8 mouse cellular contexts compared by ENCODE assay signal in the genomic region with DNA sequence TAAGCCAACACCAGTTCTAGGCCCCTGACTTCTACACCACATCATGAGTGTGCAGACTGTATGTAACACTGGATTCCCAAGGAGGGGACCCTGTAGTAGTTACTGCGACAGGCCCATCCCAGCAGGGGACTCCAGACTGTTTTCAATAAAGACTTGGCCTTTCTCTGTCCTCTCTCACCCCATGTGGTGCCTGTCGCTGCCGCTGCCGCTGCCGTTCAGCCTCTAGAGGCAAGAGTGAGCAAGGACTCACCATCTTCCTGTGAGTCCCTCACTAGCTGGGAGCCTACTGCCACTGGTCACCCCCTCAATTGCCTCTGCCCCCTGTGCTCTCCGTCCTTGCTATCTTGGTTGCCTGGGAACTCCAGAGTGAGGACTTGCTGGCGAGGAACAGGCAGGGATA. TPM values are rescaled to one million over a fixed set of nuclear protein-coding genes. Genes with fewer than 3 reads are reported as not detected.
DNase-seq lines count a peak whose midpoint lies in the region; ATAC-seq and TF ChIP-seq lines count a peak whose summit lies in the region.

No protein-coding gene starts in this region.

- in situ Hi-C loops in CH12.LX (cut with MboI; ENCODE audit: low pct_ligation_motif_present, low pct_unique_long_range_greater_than_20kb, low sequenced_read_pairs), result loop anchor here (10.0 kb wide), 1 partner anchor 474 kb away; no protein-coding TSS in a partner anchor

- TF ChIP-seq RAD21 in CH12.LX (IDR thresholded peaks at IDR 0.05; ENCODE audit: low read depth, low read length), result no peak; the same call in none of the 2 replicates

- no peak for DNase-seq in frontal cortex, adult 2 months (ENCODE audit: extremely low spot score in 1 of 2, low spot score in 1 of 2)
- DNase-seq in CH12.LX (ENCODE audit: extremely low read depth), result peak; percentile 23
- DNase-seq in forebrain, embryonic 11.5 days (ENCODE audit: low spot score), result no peak
- peak; percentile 67 for DNase-seq in midbrain, embryonic 10.5 days (ENCODE audit: low spot score)
- no peak for DNase-seq in urinary bladder, adult 2 months (ENCODE audit: low spot score)
- DNase-seq in cerebellum, adult 11 months, result no peak
- no peak for DNase-seq in frontal cortex, postnatal 14 days (ENCODE audit: low spot score in 2 of 2)

- no peak for TF ChIP-seq POLR2A in CH12.LX (IDR thresholded peaks at IDR 0.05; ENCODE audit: low read depth, low read length)

- H3K4me2 ChIP-seq in CH12.LX (ENCODE audit: insufficient read depth, low read depth, poor library complexity, severe bottlenecking), result peak overlapping the region; percentile 17; the same call in 1 of the 2 replicates
- H3K4me2 ChIP-seq in forebrain, embryonic 11.5 days (ENCODE audit: low read depth, low read length, severe bottlenecking), result peak overlapping the region; percentile 80

- H3K79me2 ChIP-seq in CH12.LX (replicated peaks; ENCODE audit: control insufficient read depth, extremely low read depth, insufficient read depth, poor library complexity, severe bottlenecking), result peaks cover 9% of the 10 kb centered on the region; the same call in 1 of the 2 replicates

- dilution Hi-C loops in CH12.LX (cut with MboI; ENCODE audit: extremely low pct_ligation_motif_present, extremely low pct_unique_long_range_greater_than_20kb, low sequenced_read_pairs), result no loop called here

- no peak overlapping the region for H3K4me3 ChIP-seq in CH12.LX (replicated peaks in 1 of 3; ENCODE audit: low read depth in 2 of 3, low read length in 2 of 3, poor library complexity in 1 of 3)
- H3K4me3 ChIP-seq in forebrain, embryonic 11.5 days (ENCODE audit: low read depth, low read length), result peak overlapping the region; percentile 2; the same call in 1 of the 2 replicates
- H3K4me3 ChIP-seq in midbrain, embryonic 10.5 days, result peak overlapping the region; percentile 89

- TF ChIP-seq CTCF in CH12.LX (conservative IDR thresholded peaks at IDR 0.05 in 1 of 2, IDR thresholded peaks at IDR 0.05 in 1 of 2; ENCODE audit: low read depth in 2 of 2, low read length in 2 of 2), result peak in 1 of 2 experiments; percentile 54; a peak in 2 of 4 replicates

- 0 out of 2 replicates have a peak, but pooled peaks have one; percentile 28 for ATAC-seq in frontal cortex, adult (ENCODE audit: low TSS enrichment)
- ATAC-seq in forebrain, embryonic 11.5 days (replicated peaks; ENCODE audit: low FRiP score), result no peak; the same call in 1 of the 2 replicates

- 8% methylated on average over 7 of the region's 7 CpGs for WGBS in forebrain, embryonic 11.5 days
- WGBS in midbrain, embryonic 10.5 days, result 8% methylated on average over 7 of the region's 7 CpGs

- no peak for TF ChIP-seq EP300 in CH12.LX (IDR thresholded peaks at IDR 0.05; ENCODE audit: low read length)

- H3K36me3 ChIP-seq in CH12.LX (replicated peaks in 1 of 2; ENCODE audit: control insufficient read depth in 1 of 2, insufficient read depth in 1 of 2, low read length in 1 of 2), result peaks cover 10 to 87% of the 10 kb centered on the region in 2 experiments
- peaks cover 15% of the 10 kb centered on the region for H3K36me3 ChIP-seq in forebrain, embryonic 11.5 days (ENCODE audit: control insufficient read depth, insufficient read depth, low read length)
- peaks cover 95% of the 10 kb centered on the region for H3K36me3 ChIP-seq in midbrain, embryonic 10.5 days

- peak overlapping the region; percentile 48 for H3K27ac ChIP-seq in CH12.LX (ENCODE audit: insufficient read depth, low read depth)
- 0 out of 2 replicates have a peak overlapping the region, but pooled peaks have one; percentile 25 for H3K27ac ChIP-seq in forebrain, embryonic 11.5 days (ENCODE audit: low read depth, low read length)
- H3K27ac ChIP-seq in midbrain, embryonic 10.5 days (replicated peaks), result peak overlapping the region; percentile 80

- H3K9ac ChIP-seq in CH12.LX (ENCODE audit: insufficient read depth, low read depth), result no peak overlapping the region
- 0 out of 2 replicates have a peak overlapping the region, but pooled peaks have one; percentile 23 for H3K9ac ChIP-seq in forebrain, embryonic 11.5 days (ENCODE audit: low read length)

- peaks cover 33 to 78% of the 10 kb centered on the region in 2 experiments for H3K4me1 ChIP-seq in CH12.LX (ENCODE audit: control insufficient read depth in 1 of 2, insufficient read depth in 2 of 2)
- H3K4me1 ChIP-seq in forebrain, embryonic 11.5 days (replicated peaks; ENCODE audit: control insufficient read depth, insufficient read depth, low read length), result peaks cover 64% of the 10 kb centered on the region
- H3K4me1 ChIP-seq in midbrain, embryonic 10.5 days, result peaks cover 100% of the 10 kb centered on the region

- no peaks in the 10 kb centered on the region for H3K9me3 ChIP-seq in CH12.LX (replicated peaks; ENCODE audit: low read length)
- no peaks in the 10 kb centered on the region; the same call in 1 of the 2 replicates for H3K9me3 ChIP-seq in forebrain, embryonic 11.5 days (ENCODE audit: control insufficient read depth, low read length)
- H3K9me3 ChIP-seq in midbrain, embryonic 10.5 days (replicated peaks), result peaks cover 6% of the 10 kb centered on the region; the same call in 1 of the 2 replicates

- H3K27me3 ChIP-seq in CH12.LX (replicated peaks), result no peaks in the 10 kb centered on the region
- no peaks in the 10 kb centered on the region for H3K27me3 ChIP-seq in forebrain, embryonic 11.5 days (ENCODE audit: control insufficient read depth, insufficient read depth, low read length)
- peaks cover 11% of the 10 kb centered on the region for H3K27me3 ChIP-seq in midbrain, embryonic 10.5 days (ENCODE audit: low read depth, poor library complexity, severe bottlenecking)

TF ChIP-seq in CH12.LX, 34 proteins besides CTCF, POLR2A, EP300 and RAD21:
- TF ChIP-seq NRF1 (IDR thresholded peaks at IDR 0.05; ENCODE audit: low read depth, low read length), result peak; percentile 15; the same call in 1 of the 2 replicates
- TF ChIP-seq SMC3 (IDR thresholded peaks at IDR 0.05; ENCODE audit: low read depth, low read length), result 0 out of 2 replicates have a peak, but pooled peaks have one; percentile 9
- no peak for TF ChIP-seq ZKSCAN1 (IDR thresholded peaks at IDR 0.05; ENCODE audit: borderline replicate concordance, low read depth, low read length)
- TF ChIP-seq ZMIZ1 (IDR thresholded peaks at IDR 0.05; ENCODE audit: low read depth, low read length), result 0 out of 2 replicates have a peak, but pooled peaks have one; percentile 6
- no peak for TF ChIP-seq UBTF (IDR thresholded peaks at IDR 0.05; ENCODE audit: low read depth, low read length)

RNA-seq across cellular contexts. Expression of gene Axin2, which starts 8.6 kb away (rescaled TPM):
- polyA plus RNA-seq in frontal cortex, adult 2 months (2012; rRNA removed), result 24.0 and 26.5 TPM in 2 replicates
- total RNA-seq in CH12.LX (2012; rRNA removed), result 16.6 TPM in 2 replicates
- 12.9 and 14.2 TPM in 2 replicates for total RNA-seq in CH12.LX (2014; rRNA removed)
- 27.1 and 29.9 TPM in 2 replicates for polyA plus RNA-seq in CH12.LX (2012; ENCODE audit: insufficient read length, low read depth)
- polyA plus RNA-seq in forebrain, embryonic 11.5 days (2014; fragmentation: Nextera tagmentation; extraction: Ambion mirVana), result 20.9 and 23.9 TPM in 2 replicates
- polyA plus RNA-seq in midbrain, embryonic 10.5 days (2016; fragmentation: Nextera tagmentation; extraction: Ambion mirVana), result 17.5 and 17.6 TPM in 2 replicates
- 11.3 and 12.4 TPM in 2 replicates for polyA plus RNA-seq in urinary bladder, adult 2 months (2012; rRNA removed)

Comparison
In these comparisons a context has a peak if more than half of its experiments do, and no peak if none do; other contexts are left out.
1. DNase-seq: peak in CH12.LX (single experiment) and midbrain, embryonic 10.5 days (single experiment); none in frontal cortex, adult 2 months (0 of 2), forebrain, embryonic 11.5 days (single experiment), urinary bladder, adult 2 months (single experiment), cerebellum, adult 11 months (single experiment) and frontal cortex, postnatal 14 days (0 of 2).
2. H3K27ac ChIP-seq: peak in every context shown above with its lines; median percentile 80 in midbrain, embryonic 10.5 days; 48 in CH12.LX; 25 in forebrain, embryonic 11.5 days.
3. H3K4me3 ChIP-seq: peak in forebrain, embryonic 11.5 days (single experiment) and midbrain, embryonic 10.5 days (single experiment); none in CH12.LX (0 of 3).